Mouse (Mus musculus) heart, embryonic 11.5 days (tissue): Measurements from ENCODE around the gene Ankrd6. TPM values are rescaled to one million over a fixed set of nuclear protein-coding genes. Genes with fewer than 3 reads are reported as not detected.
A peak's percentile ranks its signal among the peaks of the same experiment; 100 is the strongest.

Experiments
- ATAC-seq: fragments of 200-750 bp; cut with Nextera tagmentation; replicated peaks from 2 replicates; pipeline ENCODE4 v1.8.0; 2017; ENCODE audit warnings: moderate library complexity; ENCODE audit not compliant: insufficient number of reproducible peaks, low FRiP score, low TSS enrichment
- H3K27ac ChIP-seq: fragments of 300-500 bp; sonication (generic); 2 replicates; pipeline ENCODE4 v1.5.1; 2014; ENCODE audit warnings: mild to moderate bottlenecking, low read depth, low read length
- H3K27me3 ChIP-seq: fragments of 300-500 bp; sonication (generic); 2 replicates; pipeline ENCODE4 v1.6.1; 2014; ENCODE audit warnings: mild to moderate bottlenecking, low read length, mixed read lengths; ENCODE audit not compliant: control insufficient read depth, insufficient read depth
- H3K36me3 ChIP-seq: fragments of 300-500 bp; sonication (generic); 2 replicates; pipeline ENCODE4 v1.6.1; 2014; ENCODE audit warnings: mild to moderate bottlenecking, low read length, moderate library complexity, mixed read lengths; ENCODE audit not compliant: control insufficient read depth, insufficient read depth
- H3K4me1 ChIP-seq: fragments of 300-500 bp; sonication (generic); 2 replicates; pipeline ENCODE4 v1.6.1; 2014; ENCODE audit warnings: low read length; ENCODE audit not compliant: control insufficient read depth, insufficient read depth
- H3K4me2 ChIP-seq: fragments of 300-500 bp; sonication (generic); 2 replicates; pipeline ENCODE4 v1.6.1; 2014; ENCODE audit warnings: mild to moderate bottlenecking, moderate library complexity
- H3K4me3 ChIP-seq: fragments of 300-500 bp; sonication (generic); 2 replicates; pipeline ENCODE4 v1.5.1; 2014; ENCODE audit warnings: low read depth, low read length
- H3K9ac ChIP-seq: fragments of 300-500 bp; sonication (generic); 2 replicates; pipeline ENCODE4 v1.6.1; 2014; ENCODE audit warnings: mild to moderate bottlenecking, low read depth, low read length, moderate library complexity
- H3K9me3 ChIP-seq: fragments of 300-500 bp; sonication (generic); replicated peaks from 2 replicates; pipeline ENCODE4 v1.6.1; 2016; ENCODE audit warnings: low read length; ENCODE audit not compliant: control insufficient read depth
- whole genome bisulfite sequencing: fragments of 180-500 bp; shearing (Covaris S2); extraction: QIAGEN DNeasy Blood & Tissue Kit; methylation state at CpG from one replicate; pipeline ENCODE4 v1.1.7; 2014; ENCODE audit not compliant: insufficient replicate concordance; 5-methylcytosine and 5-hydroxymethylcytosine counted together
- polyA plus RNA-seq: library from polyadenylated mRNA; unstranded; fragments of >200 nt; fragmentation: Nextera tagmentation; extraction: Ambion mirVana; gene quantifications from 2 replicates; pipeline ENCODE4 v1.2.1, GENCODE M21; 2014

Ankrd6 gene
- polyA plus RNA-seq, 1 experiment from 2014 or later = 5.4 TPM

- no peak overlapping the region for H3K4me3 ChIP-seq
- H3K27me3 ChIP-seq = no peaks in the 10 kb centered on the region
- H3K4me2 ChIP-seq = no peak overlapping the region
- H3K36me3 ChIP-seq = no peaks in the 10 kb centered on the region
- no peaks in the 10 kb centered on the region for H3K9me3 ChIP-seq
- ATAC-seq = no peak
- no peak overlapping the region for H3K9ac ChIP-seq
- WGBS = 74% methylated on average over 4 of the region's 4 CpGs
- no peak overlapping the region for H3K27ac ChIP-seq
- H3K4me1 ChIP-seq = peaks cover 10% of the 10 kb centered on the region; the same call in 1 of the 2 replicates
Measured at GRCm38 (mm10) chr4:32940984-32941383, 9.7 kb downstream of the Ankrd6 start.

- no peak overlapping the region for H3K4me3 ChIP-seq
- no peaks in the 10 kb centered on the region for H3K27me3 ChIP-seq
- no peak overlapping the region for H3K4me2 ChIP-seq
- no peak overlapping the region for H3K9ac ChIP-seq
- H3K9me3 ChIP-seq = no peaks in the 10 kb centered on the region
- peaks cover 10% of the 10 kb centered on the region; the same call in 1 of the 2 replicates for H3K4me1 ChIP-seq
- H3K36me3 ChIP-seq = no peaks in the 10 kb centered on the region
- no peak overlapping the region for H3K27ac ChIP-seq
- WGBS = 72% methylated on average over 5 of the region's 5 CpGs
- ATAC-seq = no peak
Measured at GRCm38 (mm10) chr4:32939964-32940363, 10.7 kb downstream of the Ankrd6 start.

- no peak overlapping the region for H3K9ac ChIP-seq
- no peaks in the 10 kb centered on the region for H3K9me3 ChIP-seq
- no peaks in the 10 kb centered on the region for H3K27me3 ChIP-seq
- 41% methylated on average over 4 of the region's 4 CpGs for WGBS
- H3K27ac ChIP-seq = no peak overlapping the region
- no peak overlapping the region for H3K4me2 ChIP-seq
- peaks cover 10% of the 10 kb centered on the region; the same call in 1 of the 2 replicates for H3K4me1 ChIP-seq
- ATAC-seq = no peak
- H3K4me3 ChIP-seq = no peak overlapping the region
- no peaks in the 10 kb centered on the region for H3K36me3 ChIP-seq
Measured at GRCm38 (mm10) chr4:32939521-32939920, 11.1 kb downstream of the Ankrd6 start.

- Histone ChIP-seq H3K27me3 (no peaks in the 10 kb centered on the region), H3K9me3 (no peaks in the 10 kb centered on the region), H3K9ac (peak overlapping the region; percentile 34; the same call in 1 of the 2 replicates), H3K36me3 (no peaks in the 10 kb centered on the region), H3K4me1 (peaks cover 10% of the 10 kb centered on the region; the same call in 1 of the 2 replicates), H3K4me2 (peak overlapping the region; percentile 51), H3K27ac (peak overlapping the region; percentile 62), H3K4me3 (no peak overlapping the region)
- WGBS = 13% methylated on average over 9 of the region's 9 CpGs
- ATAC-seq = no peak
Measured at GRCm38 (mm10) chr4:32936762-32937341, 13.8 kb downstream of the Ankrd6 start.

- no peaks in the 10 kb centered on the region for H3K9me3 ChIP-seq
- 55% methylated on average over 9 of the region's 9 CpGs for WGBS
- no peak overlapping the region for H3K27ac ChIP-seq
- H3K4me1 ChIP-seq = peaks cover 2% of the 10 kb centered on the region; the same call in 1 of the 2 replicates
- H3K27me3 ChIP-seq = no peaks in the 10 kb centered on the region
- peak overlapping the region; percentile 11; the same call in 1 of the 2 replicates for H3K4me2 ChIP-seq
- H3K4me3 ChIP-seq = no peak overlapping the region
- ATAC-seq = no peak
- H3K9ac ChIP-seq = no peak overlapping the region
- H3K36me3 ChIP-seq = no peaks in the 10 kb centered on the region
Measured at GRCm38 (mm10) chr4:32932056-32932455, 18.6 kb downstream of the Ankrd6 start.

GRCm38 (mm10) chr4:32929750-32930149, 20.9 kb downstream of the Ankrd6 start:
- WGBS = 91% methylated on average over 5 of the region's 5 CpGs
- Histone ChIP-seq H3K36me3 (no peaks in the 10 kb centered on the region), H3K27me3 (no peaks in the 10 kb centered on the region), H3K27ac (no peak overlapping the region), H3K9ac (no peak overlapping the region), H3K4me2 (no peak overlapping the region), H3K4me1 (no peaks in the 10 kb centered on the region), H3K9me3 (no peaks in the 10 kb centered on the region), H3K4me3 (no peak overlapping the region)
- ATAC-seq = no peak

- no peaks in the 10 kb centered on the region for H3K27me3 ChIP-seq
- no peak for ATAC-seq
- 93% methylated on average over 13 of the region's 13 CpGs for WGBS
Measured at GRCm38 (mm10) chr4:32928692-32929448, 21.8 kb downstream of the Ankrd6 start.

GRCm38 (mm10) chr4:32923891-32924294, 26.7 kb downstream of the Ankrd6 start:
- Histone ChIP-seq H3K9ac (no peak overlapping the region), H3K27me3 (no peaks in the 10 kb centered on the region), H3K36me3 (no peaks in the 10 kb centered on the region), H3K9me3 (no peaks in the 10 kb centered on the region), H3K4me3 (no peak overlapping the region; the same call in 1 of the 2 replicates), H3K27ac (no peak overlapping the region), H3K4me1 (peaks cover 10% of the 10 kb centered on the region; the same call in 1 of the 2 replicates), H3K4me2 (peak overlapping the region; percentile 53; the same call in 1 of the 2 replicates)
- 41% methylated on average over 9 of the region's 9 CpGs for WGBS
- no peak for ATAC-seq

More at GRCm38 (mm10) chr4:32928692-32929448, 21.8 kb downstream of the Ankrd6 start:
- Histone ChIP-seq H3K4me2 (no peak overlapping the region), H3K9me3 (no peaks in the 10 kb centered on the region), H3K9ac (no peak overlapping the region), H3K27ac (no peak overlapping the region), H3K36me3 (no peaks in the 10 kb centered on the region), H3K4me1 (peaks cover 3% of the 10 kb centered on the region; the same call in 1 of the 2 replicates), H3K4me3 (no peak overlapping the region)
